Mouse (Mus musculus) cerebellum, adult 2 months (tissue): Measurements from ENCODE around the gene Rasa2.

Experiments used
- CTCF ChIP-seq: fragments of 200-500 bp; IDR thresholded peaks from 2 replicates; pipeline ENCODE4 v1.5.1; 2011; ENCODE audit warnings: low read depth, mild to moderate bottlenecking, control low read depth, low read length, moderate library complexity, borderline replicate concordance; ENCODE audit not compliant: insufficient read depth
- POLR2A ChIP-seq: fragments of 200-500 bp; IDR thresholded peaks from 2 replicates; pipeline ENCODE4 v1.6.1; 2011; ENCODE audit warnings: low read length, control low read depth, borderline replicate concordance; ENCODE audit not compliant: insufficient read depth

GRCm38 (mm10) chr9:96635176-96635575 lies 3.8 kb upstream of the Rasa2 start:
- TF ChIP-seq CTCF (no peak), POLR2A (no peak)
